In the genomic region with DNA sequence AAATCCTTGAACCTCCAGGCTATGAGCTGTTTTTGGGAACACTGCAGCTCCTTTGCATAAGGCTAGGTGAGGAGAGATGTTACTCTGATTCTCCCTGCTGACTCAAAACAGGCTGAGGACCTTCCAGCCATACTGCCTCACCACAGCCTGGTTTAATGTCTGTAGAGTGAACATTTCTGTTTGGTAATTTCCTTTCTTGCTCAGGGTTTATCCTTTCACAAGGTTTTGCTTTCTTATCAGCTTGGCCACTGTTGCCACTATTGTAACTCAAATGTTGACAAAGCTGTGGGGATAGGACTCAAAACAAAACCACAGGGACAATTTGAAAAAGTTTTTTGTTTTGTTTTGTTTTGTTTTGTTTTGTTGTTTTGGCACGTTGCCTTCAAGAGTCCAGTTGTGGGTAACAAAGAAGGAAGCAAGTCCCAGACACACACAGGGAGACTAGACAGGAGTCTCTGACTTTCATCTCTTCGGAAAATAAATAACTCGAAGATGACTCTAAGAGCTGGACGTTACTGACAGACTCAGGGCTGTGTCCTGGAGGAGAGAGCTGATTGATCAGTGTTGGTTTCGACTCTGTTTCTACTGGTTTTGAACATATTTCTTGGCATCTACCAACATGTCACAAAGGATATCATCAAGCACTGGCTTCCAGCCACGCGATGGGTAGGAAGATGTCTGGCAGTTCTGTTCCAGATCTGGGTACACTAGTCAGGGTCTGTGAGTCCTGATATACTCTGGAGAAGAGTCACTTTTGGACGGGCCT, we compare ENCODE assay signal across 16 mouse cellular contexts.
DNase-seq lines count a peak whose midpoint lies in the region; ATAC-seq and TF ChIP-seq lines count a peak whose summit lies in the region.
"Had no signal": no experiment of that assay in that cellular context is flagged by ENCODE, and none has a peak within 500 bp of the region (broad histone marks: within the 10 kb centered on the region; RNA-seq: fewer than 3 reads in every experiment).

No protein-coding gene starts in this region.

- H3K4me1 ChIP-seq in kidney, adult 2 months (ENCODE audit: control insufficient read depth, insufficient read depth, low read length): peaks cover 5% of the 10 kb centered on the region; the same call in 1 of the 2 replicates
- peaks cover 17% of the 10 kb centered on the region; the same call in 1 of the 2 replicates for H3K4me1 ChIP-seq in brown adipose tissue, adult 24 weeks (ENCODE audit: control insufficient read depth, insufficient read depth, insufficient read length, low read length)
- H3K4me1 ChIP-seq in lung, postnatal 0 days (ENCODE audit: insufficient read depth, low read depth, low read length): no peaks in the 10 kb centered on the region; the same call in 1 of the 2 replicates
- H3K4me1 ChIP-seq: hindbrain, embryonic 10.5 days; limb, embryonic 15.5 days; midbrain, embryonic 15.5 days had no signal

- no peak overlapping the region for H3K4me3 ChIP-seq in kidney, adult 2 months (ENCODE audit: insufficient read depth, low read depth, low read length)
- H3K4me3 ChIP-seq in brown adipose tissue, adult 24 weeks (ENCODE audit: insufficient read depth, low read depth, low read length): no peak overlapping the region
- H3K4me3 ChIP-seq in lung, postnatal 0 days (ENCODE audit: low read depth, low read length): no peak overlapping the region
- H3K4me3 ChIP-seq: hindbrain, embryonic 10.5 days; kidney, embryonic 15.5 days; limb, embryonic 15.5 days; midbrain, embryonic 15.5 days had no signal

- TF ChIP-seq CTCF in kidney, adult 2 months (conservative IDR thresholded peaks at IDR 0.05; ENCODE audit: insufficient read depth, insufficient read length, low read depth, low read length): no peak
- TF ChIP-seq CTCF in lung, postnatal 0 days (IDR thresholded peaks at IDR 0.05): no peak

- H3K9me3 ChIP-seq in lung, postnatal 0 days (ENCODE audit: low read length): no peaks in the 10 kb centered on the region
- H3K9me3 ChIP-seq: kidney, embryonic 15.5 days; limb, embryonic 15.5 days; midbrain, embryonic 15.5 days had no signal

- peak; percentile 55 for DNase-seq in kidney, adult 2 months
- DNase-seq in kidney, adult 9 months: no peak
- no peak for DNase-seq in lung, postnatal 0 days (ENCODE audit: low spot score)
- no peak for DNase-seq in frontal cortex, postnatal 14 days (ENCODE audit: low spot score in 2 of 2)
- DNase-seq in testis, postnatal 10 days (ENCODE audit: low spot score): no peak
- DNase-seq: adrenal gland, adult 8-10 months; cerebellum, adult 9-11 months; forebrain, postnatal 0 days; gastrocnemius, postnatal 25 days had no signal

- H3K4me2 ChIP-seq in lung, postnatal 0 days (replicated peaks; ENCODE audit: low read depth, low read length): no peak overlapping the region
- H3K4me2 ChIP-seq: kidney, embryonic 15.5 days; limb, embryonic 15.5 days; midbrain, embryonic 15.5 days had no signal

- 33% methylated on average over 8 of the region's 8 CpGs for WGBS in kidney, adult 2 months
- WGBS in lung, postnatal 0 days: 49% methylated on average over 8 of the region's 8 CpGs

- no peaks in the 10 kb centered on the region for H3K27me3 ChIP-seq in kidney, adult 2 months (replicated peaks; ENCODE audit: control insufficient read depth, insufficient read depth, low read length)
- H3K27me3 ChIP-seq in lung, postnatal 0 days (replicated peaks; ENCODE audit: insufficient read depth, low read length): no peaks in the 10 kb centered on the region
- H3K27me3 ChIP-seq: kidney, embryonic 15.5 days; limb, embryonic 15.5 days; midbrain, embryonic 15.5 days had no signal

- no peak for TF ChIP-seq POLR2A in kidney, adult 2 months (IDR thresholded peaks at IDR 0.05; ENCODE audit: low read depth, low read length)

- H3K27ac ChIP-seq in kidney, adult 2 months (ENCODE audit: insufficient read depth, low read depth, low read length): peak overlapping the region; percentile 75; the same call in 1 of the 2 replicates
- H3K27ac ChIP-seq in brown adipose tissue, adult 24 weeks (replicated peaks; ENCODE audit: low read depth, low read length): peak overlapping the region; percentile 85
- H3K27ac ChIP-seq in lung, postnatal 0 days (ENCODE audit: low read length): peak overlapping the region; percentile 47; the same call in 1 of the 2 replicates
- H3K27ac ChIP-seq: hindbrain, embryonic 10.5 days; kidney, embryonic 15.5 days; limb, embryonic 15.5 days; midbrain, embryonic 15.5 days had no signal

- TF ChIP-seq EP300 in lung, postnatal 0 days (IDR thresholded peaks at IDR 0.05): peak; percentile 19; the same call in 1 of the 2 replicates

- no peaks in the 10 kb centered on the region for H3K36me3 ChIP-seq in kidney, adult 2 months (ENCODE audit: control insufficient read depth, insufficient read depth, low read length)
- H3K36me3 ChIP-seq in lung, postnatal 0 days (ENCODE audit: insufficient read depth, low read length): no peaks in the 10 kb centered on the region
- H3K36me3 ChIP-seq: kidney, embryonic 15.5 days; limb, embryonic 15.5 days; midbrain, embryonic 15.5 days had no signal

- H3K9ac ChIP-seq in lung, postnatal 0 days (replicated peaks; ENCODE audit: low read depth): no peak overlapping the region
- H3K9ac ChIP-seq: forebrain, postnatal 0 days; kidney, embryonic 15.5 days; limb, embryonic 15.5 days; midbrain, embryonic 15.5 days had no signal

- ATAC-seq in common myeloid progenitor, adult 5-6 weeks (replicated peaks; ENCODE audit: low read depth, poor library complexity, severe bottlenecking): peak; percentile 71
- peak; percentile 48; the same call in 1 of the 2 replicates for ATAC-seq in lung, postnatal 0 days
- ATAC-seq: CD4-positive, CD25-positive, alpha-beta regulatory T cell, adult 4 months; forebrain, postnatal 0 days; midbrain, embryonic 15.5 days had no signal
